Mouse (Mus musculus): ENCODE measurements at regions not wholly inside any gene's neighbourhood (a gene's known extent, or its start where the extent isn't known, plus 50 kb on each side); places are given as distances from the start of the nearest gene placed in this dataset.
"Not testable (repeated sequence)": the region's sequence is repeated elsewhere in the genome, so short reads cannot be mapped to it uniquely, and the experiment has no call there.

- DNase-seq, result no peak
Measured at GRCm38 (mm10) chr1:185951163-185951562, 165.9 kb downstream of the Lyplal1 start.

DNA sequence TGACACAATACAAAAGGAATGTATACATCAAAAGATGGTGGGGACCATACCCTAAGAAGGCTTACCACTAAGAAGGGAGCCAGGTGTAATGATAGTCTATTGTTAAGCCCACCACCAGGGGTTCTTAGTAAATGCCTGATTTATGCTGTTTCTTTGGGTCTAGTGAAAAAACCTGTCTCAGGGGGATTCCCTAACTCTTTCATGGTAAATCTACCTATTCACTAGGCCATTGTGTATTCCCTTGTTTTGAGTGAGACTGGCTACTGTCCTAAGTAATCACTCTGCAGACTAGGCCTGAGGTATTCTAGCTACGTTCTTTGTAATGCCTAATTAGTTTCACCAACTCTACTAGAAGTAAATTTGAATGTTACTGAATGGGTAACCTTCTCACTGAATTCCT lies 161.3 kb downstream of the Lyplal1 start:
- DNase-seq, result not testable (repeated sequence)

DNA sequence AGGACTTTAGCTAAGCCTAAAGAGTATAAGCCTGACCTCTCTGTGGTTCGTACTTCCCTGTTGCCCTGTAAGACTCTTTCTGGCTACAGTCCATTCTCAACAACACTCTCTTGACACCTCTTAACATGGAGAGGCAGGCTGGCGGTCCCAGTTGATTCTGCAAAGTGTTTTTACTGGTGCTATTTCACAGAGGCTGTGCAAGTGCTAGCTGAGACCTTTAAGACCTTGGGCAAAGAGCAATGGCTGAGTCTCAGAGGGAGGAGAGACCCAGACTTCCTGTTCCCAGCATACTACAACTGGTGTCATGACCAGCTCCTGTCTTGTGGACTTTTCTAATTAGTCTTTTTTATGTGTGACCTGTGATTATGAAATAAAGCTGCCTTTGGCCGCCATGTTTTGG lies 159.6 kb downstream of the Lyplal1 start:
- DNase-seq, result no peak

- DNase-seq, result peak; percentile 22
Measured at GRCm38 (mm10) chr1:185958276-185958675, 158.8 kb downstream of the Lyplal1 start.

DNA sequence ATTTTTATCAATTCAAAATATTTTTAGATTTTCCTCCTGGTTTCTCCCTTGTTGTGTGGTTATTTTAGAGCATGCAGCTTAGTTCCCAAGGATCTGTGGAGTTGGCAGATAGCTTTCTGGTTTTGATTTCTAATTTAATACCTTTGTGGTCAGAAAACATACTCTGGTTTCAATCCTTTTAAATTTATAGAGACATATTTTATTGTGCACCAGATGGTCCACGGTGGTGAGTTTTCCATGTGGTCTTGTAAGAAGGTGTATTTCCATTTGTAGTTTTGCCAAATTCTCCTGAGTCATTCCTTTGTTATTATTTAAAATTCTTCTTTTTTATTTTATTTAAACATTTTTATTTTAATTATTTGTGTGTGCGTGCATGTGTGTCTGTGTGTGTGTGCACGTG lies 154.5 kb downstream of the Lyplal1 start:
- no peak for DNase-seq

- DNase-seq, result no peak
Measured at GRCm38 (mm10) chr1:185963773-185964172, 153.3 kb downstream of the Lyplal1 start.

DNA sequence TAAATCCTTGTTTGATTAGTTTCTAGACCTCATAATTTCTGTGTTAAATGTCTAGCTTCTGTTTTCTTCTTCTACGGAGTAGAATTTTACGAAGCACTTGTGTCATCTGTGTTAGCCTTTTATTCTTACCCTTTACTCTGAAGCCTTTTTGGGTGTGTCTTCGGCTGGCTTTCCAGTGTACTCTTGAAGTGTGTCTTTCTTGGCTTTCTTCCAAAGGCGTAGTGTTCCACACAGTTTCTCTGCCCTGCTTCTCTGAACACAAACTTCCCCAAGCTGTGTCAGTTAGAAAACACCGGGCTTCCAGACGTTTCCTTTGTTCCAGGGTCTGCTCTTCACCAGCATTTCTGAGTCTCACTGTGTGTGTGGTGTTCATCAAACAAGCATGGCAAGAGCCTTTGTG lies 152.7 kb downstream of the Lyplal1 start:
- DNase-seq, result no peak

GRCm38 (mm10) chr1:185967227-185967626 lies 149.9 kb downstream of the Lyplal1 start:
- peak; percentile 7 for DNase-seq

DNA sequence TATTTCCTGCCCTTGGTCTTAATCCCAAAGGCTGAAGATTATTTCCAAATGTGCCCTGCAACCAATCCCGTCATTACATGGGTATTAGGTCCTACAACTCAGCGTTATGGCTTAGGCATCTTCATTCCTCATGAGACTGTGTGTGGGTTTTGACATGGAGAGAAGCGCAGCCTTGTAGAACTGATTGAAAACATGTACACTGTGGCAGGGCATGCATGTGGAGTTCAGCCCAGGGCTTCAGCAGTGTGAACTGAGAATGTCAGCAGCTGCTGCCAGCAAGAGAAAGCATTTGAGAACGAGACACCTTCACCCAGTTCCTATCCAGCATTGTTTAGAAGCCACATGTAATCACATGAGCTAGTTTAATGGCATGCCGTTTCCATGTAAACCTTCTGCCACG lies 149.3 kb downstream of the Lyplal1 start:
- DNase-seq, result no peak

GRCm38 (mm10) chr1:185968642-185969041 lies 148.5 kb downstream of the Lyplal1 start:
- no peak for DNase-seq

- no peak for DNase-seq
Measured at GRCm38 (mm10) chr1:185969231-185969630, 147.9 kb downstream of the Lyplal1 start.

DNA sequence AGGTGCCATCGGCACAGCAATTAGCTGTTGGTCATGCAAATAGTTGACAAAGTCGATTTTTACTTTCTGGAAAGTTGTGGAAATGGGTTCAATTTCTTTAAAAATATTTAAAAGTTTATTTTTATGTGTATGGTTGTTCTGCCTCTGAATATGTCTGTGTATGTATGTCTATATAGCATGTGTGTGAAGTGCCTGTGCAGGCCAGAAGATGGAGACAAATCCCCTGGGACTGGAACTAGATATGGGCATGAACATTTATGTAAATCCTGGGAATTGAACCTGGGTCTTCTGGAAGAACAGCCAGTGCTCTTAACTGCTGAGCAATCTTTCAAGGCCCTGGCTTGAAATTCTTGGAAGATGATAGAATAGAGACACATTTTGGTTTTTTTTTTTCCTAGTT lies 140.0 kb downstream of the Lyplal1 start:
- no peak for DNase-seq

GRCm38 (mm10) chr1:185989432-185989831 lies 127.7 kb downstream of the Lyplal1 start:
- no peak for DNase-seq

- not testable (repeated sequence) for DNase-seq
Measured at GRCm38 (mm10) chr1:186000066-186000465, 117.0 kb downstream of the Lyplal1 start.

- DNase-seq, result no peak
Measured at GRCm38 (mm10) chr1:186013413-186013812, 103.7 kb downstream of the Lyplal1 start.

DNA sequence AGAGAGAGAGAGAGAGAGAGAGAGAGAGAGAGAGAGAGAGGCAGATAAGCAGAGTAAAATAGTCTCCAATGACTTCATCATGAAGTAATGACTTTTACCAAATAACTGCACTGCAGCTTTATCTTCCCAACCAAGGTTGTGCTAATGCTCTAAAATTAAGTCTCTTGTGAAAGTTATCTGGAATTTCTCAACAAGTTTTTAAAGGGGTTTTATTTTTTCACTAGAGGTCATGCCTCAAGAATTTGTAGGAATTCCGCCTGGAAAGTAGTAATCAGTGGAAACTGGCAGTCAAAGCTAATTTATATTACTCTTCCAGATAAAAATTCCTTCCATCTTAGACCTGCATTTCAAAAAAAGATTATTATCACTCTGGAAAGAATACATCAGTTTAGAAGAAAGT lies 102.9 kb downstream of the Lyplal1 start:
- no peak for DNase-seq

DNA sequence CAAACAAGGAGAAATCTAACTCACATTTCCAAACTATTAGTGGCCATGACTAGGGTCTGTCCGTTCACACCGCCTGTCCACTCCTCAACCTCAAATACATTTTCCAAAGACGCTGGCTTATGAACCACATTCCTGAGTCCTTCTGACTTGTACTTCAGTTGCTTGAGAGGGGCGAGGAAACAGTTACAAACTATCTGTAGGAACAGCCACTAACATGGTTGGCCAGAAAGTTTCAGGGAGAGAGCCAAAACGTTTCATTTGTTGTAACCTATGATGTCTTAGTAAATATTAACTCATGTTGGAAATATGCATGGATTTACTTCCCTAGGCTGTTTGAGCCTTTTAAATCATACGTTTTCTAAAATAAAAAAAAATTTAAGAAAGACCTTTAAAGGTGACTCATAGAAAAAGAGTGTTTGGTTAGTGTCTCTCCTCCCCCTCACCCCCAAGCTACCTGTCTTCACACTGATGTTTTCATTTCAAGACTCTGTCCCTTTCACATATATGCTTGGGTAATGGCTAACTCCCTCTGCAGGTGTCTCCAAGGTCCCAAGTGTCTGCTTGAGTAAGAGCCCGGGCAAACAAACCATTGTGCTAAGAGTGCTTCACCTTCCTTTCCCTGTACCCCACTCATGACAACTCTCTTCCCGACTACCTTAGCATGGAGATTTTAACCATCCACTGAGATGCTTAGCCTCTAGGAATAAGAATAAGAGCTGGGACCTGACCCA lies 101.1 kb downstream of the Lyplal1 start:
- no peak for DNase-seq

GRCm38 (mm10) chr1:186017547-186017946 lies 99.6 kb downstream of the Lyplal1 start:
- no peak for DNase-seq

GRCm38 (mm10) chr1:186019511-186019910 lies 97.6 kb downstream of the Lyplal1 start:
- DNase-seq, result no peak

GRCm38 (mm10) chr1:186031951-186032350 lies 85.2 kb downstream of the Lyplal1 start:
- peak; percentile 57 for DNase-seq

DNA sequence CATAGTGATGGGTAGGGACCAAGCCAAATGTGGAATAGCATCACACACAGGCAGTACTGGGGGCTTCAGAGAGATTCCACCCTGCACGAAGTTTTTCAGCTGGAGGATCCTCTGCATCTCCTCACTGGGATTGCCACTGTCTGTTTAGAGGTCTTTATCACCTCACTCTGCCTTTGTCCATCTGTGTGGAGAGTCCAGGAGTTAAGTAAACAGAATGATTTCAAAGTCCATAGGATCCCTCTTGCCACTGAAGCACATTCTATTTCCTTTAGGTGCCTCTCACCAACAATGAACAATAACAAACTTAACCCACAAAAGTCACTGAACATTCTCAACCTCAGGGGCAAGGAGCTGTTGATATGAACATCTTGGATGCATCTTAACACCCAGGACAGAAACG lies 82.7 kb downstream of the Lyplal1 start:
- no peak for DNase-seq
